Mouse (Mus musculus) left cerebral cortex, adult 8-10 months (tissue): ENCODE results near the gene Atp2b4. TPM values are rescaled to one million over a fixed set of nuclear protein-coding genes. Genes with fewer than 3 reads are reported as not detected.
"Not testable (repeated sequence)": the region's sequence is repeated elsewhere in the genome, so short reads cannot be mapped to it uniquely, and the experiment has no call there.

ENCODE experiments used
- DNase-seq, 2 experiments: peaks; one replicate each; pipeline ENCODE4 v3.0.0; 2022; ENCODE audit warnings: low spot score in 2 of 2
- total RNA-seq, 4 experiments: library from RNA; stranded (reverse); gene quantifications; 2 replicates each; pipeline ENCODE4 v1.2.4; 2022

The Atp2b4 gene
- total RNA-seq, 4 experiments from 2014 or later: 184 to 229 (median 204) TPM

GRCm38 (mm10) chr1:133697935-133698620 lies 102.8 kb downstream of the Atp2b4 start:
- no peak for DNase-seq

- no peak for DNase-seq
Observed at GRCm38 (mm10) chr1:133695901-133696300, 104.9 kb downstream of the Atp2b4 start.

GRCm38 (mm10) chr1:133694876-133695275 lies 106.0 kb downstream of the Atp2b4 start:
- DNase-seq: no peak

- no peak for DNase-seq
Observed at GRCm38 (mm10) chr1:133694301-133694700, 106.5 kb downstream of the Atp2b4 start.

- no peak for DNase-seq
Observed at GRCm38 (mm10) chr1:133693536-133694114, 107.2 kb downstream of the Atp2b4 start.

GRCm38 (mm10) chr1:133692195-133692594 lies 108.6 kb downstream of the Atp2b4 start:
- DNase-seq: no peak

GRCm38 (mm10) chr1:133691046-133691445 lies 109.8 kb downstream of the Atp2b4 start:
- DNase-seq: no peak

GRCm38 (mm10) chr1:133689897-133690296 lies 110.9 kb downstream of the Atp2b4 start, which contains the start of gene Lax1:
TSS of gene Lax1 (minus strand) at chr1:133690108.
- no peak for DNase-seq

- no peak for DNase-seq
Observed at GRCm38 (mm10) chr1:133688301-133688700, 112.5 kb downstream of the Atp2b4 start.

- DNase-seq: no peak
Observed at GRCm38 (mm10) chr1:133685749-133686519, 114.9 kb downstream of the Atp2b4 start.

GRCm38 (mm10) chr1:133671801-133672200 lies 129.0 kb downstream of the Atp2b4 start:
- DNase-seq: no peak

GRCm38 (mm10) chr1:133671266-133671665 lies 129.6 kb downstream of the Atp2b4 start:
- no peak for DNase-seq

GRCm38 (mm10) chr1:133670776-133671175 lies 130.1 kb downstream of the Atp2b4 start:
- no peak for DNase-seq

- no peak for DNase-seq
Observed at GRCm38 (mm10) chr1:133670190-133670589, 130.7 kb downstream of the Atp2b4 start.

- DNase-seq: no peak
Observed at GRCm38 (mm10) chr1:133668618-133669017, 132.2 kb downstream of the Atp2b4 start.

GRCm38 (mm10) chr1:133667721-133668120 lies 133.1 kb downstream of the Atp2b4 start:
- DNase-seq: no peak

- not testable (repeated sequence) for DNase-seq
Observed at GRCm38 (mm10) chr1:133665713-133666112, 135.1 kb downstream of the Atp2b4 start.

- DNase-seq: no peak
Observed at GRCm38 (mm10) chr1:133664203-133664970, 136.5 kb downstream of the Atp2b4 start.

- peak in 1 of 2 experiments; percentile 50 for DNase-seq
Observed at GRCm38 (mm10) chr1:133663427-133663826, 137.4 kb downstream of the Atp2b4 start.

- no peak for DNase-seq
Observed at GRCm38 (mm10) chr1:133662941-133663340, 137.9 kb downstream of the Atp2b4 start.

- DNase-seq: peak; percentile 87 to 94
Observed at GRCm38 (mm10) chr1:133661203-133661933, 139.5 kb downstream of the Atp2b4 start, which contains the start of gene Gm38394. TSS of gene Gm38394 (minus strand) at chr1:133661318.
